Mouse (Mus musculus): ENCODE data around the gene Rnf220.

DNA sequence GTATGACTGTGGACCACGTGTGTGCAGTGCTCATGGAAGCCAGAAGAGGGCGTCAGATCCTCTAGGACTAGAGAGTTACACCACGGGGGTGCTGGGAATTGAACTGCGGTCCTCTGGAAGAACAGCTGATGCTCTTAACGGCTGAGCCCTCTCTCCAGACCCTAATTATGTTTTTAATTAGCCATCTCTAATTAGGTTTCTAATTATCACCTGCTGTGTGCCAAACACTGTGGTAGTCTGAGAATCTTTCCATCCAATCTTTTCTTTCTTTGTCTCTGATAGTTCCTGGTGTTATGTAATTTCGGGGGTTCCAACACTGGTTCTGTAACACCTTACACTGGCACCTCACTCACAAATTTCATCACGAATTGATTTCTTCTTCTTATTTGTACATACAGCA, 75.8 kb downstream of the Rnf220 start:
- TF ChIP-seq POLR2A (IDR thresholded peaks at IDR 0.05; ENCODE audit: low read depth, low read length): no peak
- TF ChIP-seq CTCF (IDR thresholded peaks at IDR 0.05; ENCODE audit: borderline replicate concordance, insufficient read depth, low read length): no peak

All from embryonic fibroblast, embryonic 13.5 days (primary cell).